Mouse (Mus musculus) gastrocnemius, adult 2 months (tissue): Measurements from ENCODE around the gene Olfr447. TPM values are rescaled to one million over a fixed set of nuclear protein-coding genes. Genes with fewer than 3 reads are reported as not detected.

Experiments used
- DNase-seq: peaks from one replicate; pipeline ENCODE4 v3.0.0; 2022
- H3K27ac ChIP-seq: fragments of 200-600 bp; 2 replicates; pipeline ENCODE4 v1.8.1; 2022; ENCODE audit warnings: mild to moderate bottlenecking
- H3K4me3 ChIP-seq: fragments of 200-600 bp; 2 replicates; pipeline ENCODE4 v1.8.1; 2022; ENCODE audit warnings: mild to moderate bottlenecking, moderate library complexity
- CTCF ChIP-seq: fragments of 200-600 bp; IDR thresholded peaks from 2 replicates; pipeline ENCODE4 v1.8.1; 2022; ENCODE audit warnings: antibody characterized with exemption, mild to moderate bottlenecking, moderate library complexity
- intact Hi-C: fragments of 180-260 bp; cut with DNase I; formaldehyde crosslinking; loops from one replicate; pipeline ENCODE4 v1.15.1; 2025
- long read RNA-seq, 2 experiments: library from polyadenylated mRNA; stranded (forward); transcript quantifications; one replicate each; pipeline ENCODE4 v2.0.0; 2021
- total RNA-seq, 2 experiments: library from RNA; stranded (reverse); gene quantifications; 2 replicates each; pipeline ENCODE4 v1.2.3; 2021

Olfr447 gene
- total RNA-seq, result not detected
- long read RNA-seq, experiment 1, result 0 reads
- long read RNA-seq, experiment 2, result 0 reads

DNA sequence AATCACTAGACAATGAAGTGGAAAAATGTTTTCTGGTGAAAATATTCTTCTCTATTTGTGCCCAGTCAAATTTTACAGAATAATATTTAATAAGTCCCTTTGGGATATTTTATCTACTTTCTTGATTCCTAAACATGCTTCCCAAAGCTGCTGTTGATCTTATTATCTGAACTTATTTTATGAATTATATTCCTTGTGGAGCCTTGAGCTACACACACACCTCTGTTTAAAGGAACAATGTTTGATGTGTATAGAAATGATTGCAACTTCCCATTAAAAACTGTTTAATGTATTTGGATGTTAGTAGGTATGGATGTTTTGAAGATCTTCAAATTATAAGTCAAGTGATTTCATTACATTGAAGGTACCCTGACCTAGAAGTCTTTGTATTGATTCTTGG is at the start of gene Olfr447:
TSS of gene Olfr447 (plus strand) at position 301 of the 400 bp plus-strand sequence.
- H3K27ac ChIP-seq, result no peak within 1 kb of the TSS
- DNase-seq, result no peak
- TF ChIP-seq CTCF, result no peak
- intact Hi-C loops, result no loop called here
- no peak within 1 kb of the TSS for H3K4me3 ChIP-seq

GRCm38 (mm10) chr6:42860222-42860819 is 48.4 kb upstream of the Olfr447 start:
- intact Hi-C loops, result loop anchor here (10.0 kb wide), 1 partner anchor 246 kb away; no protein-coding TSS in a partner anchor
- Histone ChIP-seq H3K4me3 (no peak overlapping the region), H3K27ac (no peak overlapping the region)
- DNase-seq, result no peak
- TF ChIP-seq CTCF, result peak; percentile 76

DNA sequence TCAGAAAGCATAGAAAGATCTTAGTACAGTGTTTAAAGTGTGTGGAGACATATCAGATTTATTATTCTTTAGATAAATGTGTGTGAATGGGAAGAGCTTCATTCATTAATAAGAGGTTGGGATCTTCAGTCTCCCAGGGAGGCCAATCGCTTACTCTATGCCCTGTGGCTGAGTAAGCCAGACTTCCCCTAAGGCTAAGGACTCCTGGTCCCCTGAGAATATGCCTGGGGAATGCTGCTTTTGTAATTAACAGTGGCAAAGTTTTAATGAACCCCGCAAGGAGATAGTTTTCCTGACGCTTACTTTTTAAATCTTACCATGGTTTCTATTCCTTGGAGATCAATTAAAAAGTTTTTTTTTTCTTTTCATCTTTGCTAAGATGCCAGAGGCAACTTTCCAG is 39.0 kb upstream of the Olfr447 start:
- Histone ChIP-seq H3K4me3 (no peak overlapping the region), H3K27ac (no peak overlapping the region)
- no peak for DNase-seq
- intact Hi-C loops, result loop anchor here (10.0 kb wide), 1 partner anchor 255 kb away; no protein-coding TSS in a partner anchor
- no peak for TF ChIP-seq CTCF

DNA sequence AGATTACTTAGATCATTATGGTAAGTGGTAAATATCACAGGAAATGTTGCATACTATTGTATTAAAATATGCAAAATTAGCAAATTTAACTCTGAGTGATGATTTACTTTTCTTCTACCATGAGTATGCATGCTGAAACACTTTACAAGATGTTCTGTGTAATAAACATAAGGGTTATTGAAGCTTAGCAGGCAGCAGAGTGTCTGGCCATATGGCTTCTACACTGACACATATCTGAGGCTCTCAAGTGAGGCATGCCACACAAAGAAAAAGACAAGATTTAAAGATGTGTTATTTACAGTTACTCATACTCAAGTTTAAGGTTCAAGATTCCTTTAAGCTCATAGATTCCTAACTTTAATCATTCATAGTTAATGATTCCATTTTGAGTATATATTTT is 32.4 kb upstream of the Olfr447 start:
- no peak overlapping the region for H3K27ac ChIP-seq
- intact Hi-C loops, result no loop called here
- no peak for TF ChIP-seq CTCF
- no peak overlapping the region for H3K4me3 ChIP-seq
- no peak for DNase-seq

DNA sequence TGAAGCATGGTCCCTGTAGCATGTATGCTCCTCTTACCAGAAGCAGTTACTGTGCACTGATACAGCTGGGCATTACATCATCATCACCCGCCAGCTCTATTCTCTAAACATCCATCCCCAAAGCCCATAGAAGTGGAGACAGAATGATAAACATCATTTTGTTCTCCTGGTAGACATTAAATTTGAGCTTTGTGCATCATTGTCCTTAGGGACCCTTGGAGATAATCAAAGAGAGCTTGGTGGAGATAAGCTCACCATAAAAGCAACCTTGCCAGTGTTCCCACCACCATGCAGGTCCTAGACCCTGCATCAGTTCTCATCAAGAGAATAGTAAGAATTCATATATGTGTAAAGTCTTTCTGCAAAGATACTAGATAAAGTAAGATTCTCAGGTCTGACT is 18.5 kb upstream of the Olfr447 start, which contains the start of gene Olfr448:
TSS of gene Olfr448 (plus strand) at position 301 of the 400 bp plus-strand sequence.
- intact Hi-C loops, result no loop called here

DNA sequence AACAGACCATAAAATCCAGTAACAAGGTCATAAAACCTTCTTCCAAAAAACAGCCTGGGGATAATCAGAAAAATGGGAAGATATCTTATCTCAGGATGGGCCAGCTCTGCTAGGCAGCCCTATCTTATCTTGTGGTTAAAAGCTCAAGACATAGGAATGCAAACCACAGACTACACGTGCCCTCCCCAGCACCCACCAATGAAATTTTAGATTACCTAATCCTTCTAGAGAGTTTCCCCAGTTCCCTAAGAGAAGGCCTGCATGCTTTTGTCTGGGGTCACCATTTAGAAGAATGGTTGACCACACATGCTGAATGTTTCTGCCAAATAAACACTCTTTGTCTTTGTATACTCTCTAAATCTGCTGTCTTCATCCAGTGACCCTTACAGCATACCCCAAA is 8.3 kb upstream of the Olfr447 start:
- intact Hi-C loops, result no loop called here
- Histone ChIP-seq H3K27ac (no peak overlapping the region), H3K4me3 (no peak overlapping the region)
- no peak for DNase-seq
- TF ChIP-seq CTCF, result no peak

More for the DNA sequence above, 18.5 kb upstream of the Olfr447 start, which contains the start of gene Olfr448:
- no peak within 1 kb of the TSS for H3K27ac ChIP-seq
- no peak for TF ChIP-seq CTCF
- DNase-seq, result no peak
- H3K4me3 ChIP-seq, result no peak within 1 kb of the TSS

DNA sequence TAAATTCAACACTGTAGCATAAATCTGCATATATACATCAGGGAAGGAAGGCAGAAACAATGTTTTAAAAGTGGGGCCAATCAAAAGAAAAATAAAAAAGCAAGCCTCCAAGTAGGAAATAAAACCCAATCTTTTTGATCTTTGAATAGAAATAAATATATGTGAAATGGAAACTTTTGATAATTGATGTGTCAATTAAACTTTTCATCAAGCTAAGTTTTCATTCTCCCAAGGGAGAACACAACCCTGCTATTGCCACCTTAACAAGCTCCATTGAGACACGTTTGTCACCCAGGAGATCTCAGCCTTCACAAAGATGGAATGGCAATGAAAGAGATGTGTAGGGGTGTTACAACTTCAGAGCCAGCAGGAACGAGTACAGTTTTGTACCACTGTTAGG is 12.4 kb downstream of the Olfr447 start, which contains the start of gene Olfr446:
TSS of gene Olfr446 (plus strand) at position 301 of the 400 bp plus-strand sequence.
- intact Hi-C loops, result no loop called here
- no peak within 1 kb of the TSS for H3K27ac ChIP-seq
- TF ChIP-seq CTCF, result no peak
- no peak for DNase-seq
- H3K4me3 ChIP-seq, result no peak within 1 kb of the TSS

- H3K4me3 ChIP-seq, result no peak within 1 kb of the TSS
- DNase-seq, result no peak
- H3K27ac ChIP-seq, result no peak within 1 kb of the TSS
- intact Hi-C loops, result no loop called here
- TF ChIP-seq CTCF, result no peak
Measured at GRCm38 (mm10) chr6:42948767-42949166, 40.1 kb downstream of the Olfr447 start, which contains the start of gene Olfr444. TSS of gene Olfr444 (plus strand) at chr6:42949067.

Other genes starting within 250 kb of the Olfr447 start
- gene Tcaf1, start 198.8 kb upstream of the Olfr447 start, total RNA-seq, result 1 to 10 TPM; 4.0 to 8.1 TPM
- gene Olfr453, start 169.5 kb upstream of the Olfr447 start, total RNA-seq, result not detected
- gene Olfr38, start 152.5 kb upstream of the Olfr447 start, total RNA-seq, result not detected
- not detected for gene Olfr452, start 123.8 kb upstream of the Olfr447 start, total RNA-seq
- not detected for gene Olfr450, start 96.9 kb upstream of the Olfr447 start, total RNA-seq
- gene Olfr449, start 74.5 kb upstream of the Olfr447 start, total RNA-seq, result not detected
- gene Olfr448, start 18.4 kb upstream of the Olfr447 start, total RNA-seq, result not detected
- gene Olfr446, start 12.5 kb downstream of the Olfr447 start, total RNA-seq, result not detected
- not detected for gene Olfr444, start 40.2 kb downstream of the Olfr447 start, total RNA-seq
- not detected for gene Olfr441, start 197.5 kb downstream of the Olfr447 start, total RNA-seq
- not detected for gene Olfr237-ps1, start 237.7 kb downstream of the Olfr447 start, total RNA-seq